Mouse (Mus musculus): Measurements from ENCODE around the gene Galnt9.

DNA sequence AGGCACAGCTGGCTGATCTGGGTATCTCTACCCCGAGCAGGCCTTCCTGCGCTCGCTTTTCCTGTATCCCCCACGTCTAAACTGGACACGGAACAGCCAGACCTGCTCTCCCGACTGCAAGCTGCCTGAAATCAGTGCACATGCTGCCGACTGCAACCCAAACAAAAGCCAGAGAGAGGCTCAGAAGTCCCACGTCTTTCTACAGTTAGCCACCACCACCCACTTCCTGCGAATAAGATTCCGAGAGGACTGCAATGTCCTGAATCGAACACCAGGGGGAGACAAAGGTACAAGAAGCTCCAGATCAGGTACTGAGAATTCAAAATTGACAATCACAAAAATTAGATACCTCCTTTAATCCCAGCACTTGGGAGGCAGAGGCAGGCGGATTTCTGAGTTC is 95.3 kb downstream of the Galnt9 start:
- no peak for TF ChIP-seq POLR2A (IDR thresholded peaks at IDR 0.05; ENCODE audit: low read depth, low read length)
- TF ChIP-seq CTCF (IDR thresholded peaks at IDR 0.05; ENCODE audit: borderline replicate concordance, insufficient read depth, low read length): no peak
